Mouse (Mus musculus) stomach, embryonic 15.5 days (tissue): Measurements from ENCODE around the gene Nes. TPM values are rescaled to one million over a fixed set of nuclear protein-coding genes. Genes with fewer than 3 reads are reported as not detected.

Experiments
- polyA plus RNA-seq: library from polyadenylated mRNA; unstranded; fragments of >200 nt; fragmentation: Nextera tagmentation; extraction: Ambion mirVana; gene quantifications from 2 replicates; pipeline ENCODE4 v1.2.1, GENCODE M21; 2015

Nes gene
- polyA plus RNA-seq, 1 experiment from 2014 or later: 18.6 TPM

Other genes starting within 250 kb of the Nes start
- 0.37 and 0.53 TPM in 2 replicates for gene Lrrc71, start 222.5 kb upstream of the Nes start, polyA plus RNA-seq
- gene Ntrk1, start 175.9 kb upstream of the Nes start, polyA plus RNA-seq: 1.9 and 2.2 TPM in 2 replicates
- 0.59 and 0.89 TPM in 2 replicates for gene Insrr, start 174.1 kb upstream of the Nes start, polyA plus RNA-seq
- gene Pear1, start 146.8 kb upstream of the Nes start, polyA plus RNA-seq: 23.4 and 25.4 TPM in 2 replicates
- gene Sh2d2a, start 124.3 kb upstream of the Nes start, polyA plus RNA-seq: 0.21 and 0.30 TPM in 2 replicates
- 11.3 and 12.7 TPM in 2 replicates for gene Prcc, start 85.5 kb upstream of the Nes start, polyA plus RNA-seq
- gene Hdgf, start 64.8 kb upstream of the Nes start, polyA plus RNA-seq: 238 and 249 TPM in 2 replicates
- gene Mrpl24, start 51.6 kb upstream of the Nes start, polyA plus RNA-seq: 76.4 and 78.2 TPM in 2 replicates
- 45.8 and 48.1 TPM in 2 replicates for gene Isg20l2, start 40.8 kb upstream of the Nes start, polyA plus RNA-seq
- gene Rrnad1, start 40.4 kb upstream of the Nes start, polyA plus RNA-seq: 16.2 and 17.6 TPM in 2 replicates
- gene Crabp2, start 22.4 kb upstream of the Nes start, polyA plus RNA-seq: 17.2 and 20.0 TPM in 2 replicates
- 0.17 and 0.23 TPM in 2 replicates for gene Bcan, start 29.2 kb downstream of the Nes start, polyA plus RNA-seq
- gene Hapln2, start 56.5 kb downstream of the Nes start, polyA plus RNA-seq: 0.18 TPM in 1 of 2 replicates, not detected in the other
- gene Gpatch4, start 72.0 kb downstream of the Nes start, polyA plus RNA-seq: 33.7 and 35.0 TPM in 2 replicates
- gene Naxe, start 87.4 kb downstream of the Nes start, polyA plus RNA-seq: 156 and 163 TPM in 2 replicates
- not detected in 2 replicates for gene Ttc24, start 107.2 kb downstream of the Nes start, polyA plus RNA-seq
- 16.0 and 18.7 TPM in 2 replicates for gene Iqgap3, start 110.9 kb downstream of the Nes start, polyA plus RNA-seq
- 17.7 and 19.9 TPM in 2 replicates for gene Mef2d, start 171.3 kb downstream of the Nes start, polyA plus RNA-seq